Mouse (Mus musculus): ENCODE measurements at regions not wholly inside any gene's neighbourhood (a gene's known extent, or its start where the extent isn't known, plus 50 kb on each side); places are given as distances from the start of the nearest gene placed in this dataset.

GRCm38 (mm10) chr4:34105251-34105650 lies 55.3 kb upstream of the Spaca1 start:
- no peak for DNase-seq (ENCODE audit: low read depth, low spot score)

- DNase-seq (ENCODE audit: low read depth, low spot score), result no peak
These were observed 64.3 kb upstream of the Spaca1 start for GRCm38 (mm10) chr4:34114323-34114722.

GRCm38 (mm10) chr4:34117086-34117485 lies 67.1 kb upstream of the Spaca1 start:
- no peak for DNase-seq (ENCODE audit: low read depth, low spot score)

GRCm38 (mm10) chr4:34122959-34123520 lies 73.0 kb upstream of the Spaca1 start:
- DNase-seq (ENCODE audit: low read depth, low spot score), result no peak

- no peak for DNase-seq (ENCODE audit: low read depth, low spot score)
These were observed 78.2 kb upstream of the Spaca1 start for GRCm38 (mm10) chr4:34128224-34128623.

- DNase-seq (ENCODE audit: low read depth, low spot score), result no peak
These were observed 96.3 kb upstream of the Spaca1 start for GRCm38 (mm10) chr4:34146133-34146867.

GRCm38 (mm10) chr4:34148956-34149739 lies 99.2 kb upstream of the Spaca1 start:
- no peak for DNase-seq (ENCODE audit: low read depth, low spot score)

- DNase-seq (ENCODE audit: low read depth, low spot score), result no peak
These were observed 101.8 kb upstream of the Spaca1 start for GRCm38 (mm10) chr4:34151605-34152347.

GRCm38 (mm10) chr4:34155501-34155900 lies 105.5 kb upstream of the Spaca1 start:
- DNase-seq (ENCODE audit: low read depth, low spot score), result no peak

GRCm38 (mm10) chr4:34157818-34158511 lies 108.0 kb upstream of the Spaca1 start:
- DNase-seq (ENCODE audit: low read depth, low spot score), result no peak

- DNase-seq (ENCODE audit: low read depth, low spot score), result no peak
These were observed 121.4 kb upstream of the Spaca1 start for GRCm38 (mm10) chr4:34171265-34171862.

GRCm38 (mm10) chr4:34172000-34172399 lies 122.0 kb upstream of the Spaca1 start:
- no peak for DNase-seq (ENCODE audit: low read depth, low spot score)

GRCm38 (mm10) chr4:34177421-34177820 lies 127.4 kb upstream of the Spaca1 start:
- no peak for DNase-seq (ENCODE audit: low read depth, low spot score)

- DNase-seq (ENCODE audit: low read depth, low spot score), result no peak
These were observed 136.5 kb upstream of the Spaca1 start for GRCm38 (mm10) chr4:34186522-34186921.

GRCm38 (mm10) chr4:34203193-34203848 lies 153.3 kb upstream of the Spaca1 start:
- DNase-seq (ENCODE audit: low read depth, low spot score), result no peak

GRCm38 (mm10) chr4:34209179-34209896 lies 159.3 kb upstream of the Spaca1 start:
- no peak for DNase-seq (ENCODE audit: low read depth, low spot score)

GRCm38 (mm10) chr4:34213731-34214130 lies 163.7 kb upstream of the Spaca1 start:
- DNase-seq (ENCODE audit: low read depth, low spot score), result no peak

- no peak for DNase-seq (ENCODE audit: low read depth, low spot score)
These were observed 164.4 kb upstream of the Spaca1 start for GRCm38 (mm10) chr4:34214346-34214745.

- DNase-seq (ENCODE audit: low read depth, low spot score), result no peak
These were observed 171.9 kb upstream of the Spaca1 start for GRCm38 (mm10) chr4:34221915-34222314.

Measured in ZHBTc4 (cell line).